Mouse (Mus musculus) brain, embryonic 14.5 days (tissue): ENCODE data around the gene Dnmt3b.

Source experiments
- CTCF ChIP-seq: fragments of 200-500 bp; IDR thresholded peaks from 2 replicates; pipeline ENCODE4 v1.5.1; 2012; ENCODE audit warnings: inconsistent platforms, mild to moderate bottlenecking, moderate library complexity, borderline replicate concordance; ENCODE audit not compliant: insufficient read depth, insufficient read length; ENCODE audit errors: extremely low read depth
- POLR2A ChIP-seq: fragments of 200-500 bp; IDR thresholded peaks from 2 replicates; pipeline ENCODE4 v1.6.1; 2012; ENCODE audit warnings: mild to moderate bottlenecking, inconsistent platforms, borderline replicate concordance; ENCODE audit not compliant: poor library complexity, insufficient read depth, insufficient read length, severe bottlenecking; ENCODE audit errors: extremely low read depth

GRCm38 (mm10) chr2:153724871-153725270 is 75.6 kb downstream of the Dnmt3b start:
- TF ChIP-seq CTCF (no peak), POLR2A (no peak)
